Mouse (Mus musculus) gonadal fat pad, adult 2 months (tissue): Measurements from ENCODE around the gene Nkg7. TPM values are rescaled to one million over a fixed set of nuclear protein-coding genes. Genes with fewer than 3 reads are reported as not detected.

ENCODE experiments used
- polyA plus RNA-seq: library from polyadenylated mRNA; depleted of rRNA; stranded (reverse); fragments of >200 nt; gene quantifications from 2 replicates; pipeline ENCODE4 v1.2.3, GENCODE M21; 2012; rRNA removed

Nkg7 gene
- polyA plus RNA-seq, 1 experiment = 3.1 TPM

Other genes with a start within 250 kb of the Nkg7 start
- 5.4 and 6.5 TPM in 2 replicates for gene Zfp715, start 123.8 kb upstream of the Nkg7 start, polyA plus RNA-seq
- 0.19 and 0.88 TPM in 2 replicates for gene Siglecf, start 85.7 kb upstream of the Nkg7 start, polyA plus RNA-seq
- 2.0 and 2.2 TPM in 2 replicates for gene Siglecg, start 28.9 kb upstream of the Nkg7 start, polyA plus RNA-seq
- 0.04 TPM in 1 of 2 replicates, not detected in the other for gene Lim2, start 9.4 kb upstream of the Nkg7 start, polyA plus RNA-seq
- gene Cldnd2, start 3.7 kb downstream of the Nkg7 start, polyA plus RNA-seq = 0.27 and 0.38 TPM in 2 replicates
- 171 and 189 TPM in 2 replicates for gene Etfb, start 7.0 kb downstream of the Nkg7 start, polyA plus RNA-seq
- gene Gm45233, start 7.1 kb downstream of the Nkg7 start, polyA plus RNA-seq = 3.0 and 3.3 TPM in 2 replicates
- gene Vsig10l, start 26.1 kb downstream of the Nkg7 start, polyA plus RNA-seq = 4.7 and 5.2 TPM in 2 replicates
- gene Iglon5, start 53.0 kb downstream of the Nkg7 start, polyA plus RNA-seq = 0.95 and 1.3 TPM in 2 replicates
- gene 4931406B18Rik, start 68.9 kb downstream of the Nkg7 start, polyA plus RNA-seq = not detected in 2 replicates
- gene Cd33, start 107.4 kb downstream of the Nkg7 start, polyA plus RNA-seq = 11.1 and 11.2 TPM in 2 replicates
- 1.9 and 2.4 TPM in 2 replicates for gene Zfp658, start 125.2 kb downstream of the Nkg7 start, polyA plus RNA-seq
- 3.2 and 4.2 TPM in 2 replicates for gene Zfp719, start 142.5 kb downstream of the Nkg7 start, polyA plus RNA-seq
- 0.08 and 0.18 TPM in 2 replicates for gene Zfp819, start 170.1 kb downstream of the Nkg7 start, polyA plus RNA-seq
- gene Ceacam18, start 197.6 kb downstream of the Nkg7 start, polyA plus RNA-seq = not detected in 2 replicates
- 3.1 and 5.4 TPM in 2 replicates for gene Siglece, start 223.1 kb downstream of the Nkg7 start, polyA plus RNA-seq
- 11.5 and 15.1 TPM in 2 replicates for gene Ctu1, start 234.9 kb downstream of the Nkg7 start, polyA plus RNA-seq